Mouse (Mus musculus) brown adipose tissue, adult 24 weeks (tissue): Measurements from ENCODE around the gene Gse1. TPM values are rescaled to one million over a fixed set of nuclear protein-coding genes. Genes with fewer than 3 reads are reported as not detected.
A peak's percentile ranks its signal among the peaks of the same experiment; 100 is the strongest.

ENCODE experiments used
- H3K27ac ChIP-seq: fragments of 200-500 bp; replicated peaks from 2 replicates; pipeline ENCODE4 v1.5.1; 2012; ENCODE audit warnings: low read depth, mild to moderate bottlenecking, low read length
- H3K4me1 ChIP-seq: fragments of 200-500 bp; 2 replicates; pipeline ENCODE4 v1.6.1; 2012; ENCODE audit warnings: low read length, mixed read lengths; ENCODE audit not compliant: control insufficient read depth, insufficient read depth, insufficient read length
- H3K4me3 ChIP-seq: fragments of 200-500 bp; 2 replicates; pipeline ENCODE4 v1.5.1; 2012; ENCODE audit warnings: low read depth, mild to moderate bottlenecking, low read length, moderate library complexity; ENCODE audit not compliant: insufficient read depth
- polyA plus RNA-seq: library from polyadenylated mRNA; stranded (reverse); fragments of >200 nt; gene quantifications from 2 replicates; pipeline ENCODE4 v1.2.4, GENCODE M21; 2012; ENCODE audit not compliant: missing spikeins, insufficient read depth, insufficient read length

Gene Gse1
- polyA plus RNA-seq, 1 experiment: 9.9 TPM

DNA sequence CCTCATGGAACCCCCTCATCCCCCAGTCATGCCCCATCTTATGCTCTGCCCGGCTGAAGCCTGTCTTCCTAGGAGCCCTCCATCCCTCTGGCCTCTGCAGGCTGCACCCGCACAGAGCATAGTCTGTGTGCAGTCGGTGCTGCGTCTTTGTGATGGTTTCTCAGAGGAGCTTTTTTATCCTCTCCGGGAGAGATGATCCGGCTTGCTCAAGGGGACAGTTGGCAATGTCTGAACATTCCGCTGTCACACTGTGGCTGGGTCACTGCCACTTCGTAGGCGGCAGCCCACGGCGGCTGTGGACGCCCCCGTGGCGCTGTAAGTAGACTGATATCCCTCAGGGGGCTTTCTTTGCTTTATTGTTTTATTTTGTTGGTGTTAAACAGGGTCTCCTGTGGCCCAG is 182.8 kb downstream of the Gse1 start:
- peaks cover 10% of the 10 kb centered on the region; the same call in 1 of the 2 replicates for H3K4me1 ChIP-seq
- H3K27ac ChIP-seq: no peak overlapping the region
- H3K4me3 ChIP-seq: no peak overlapping the region

DNA sequence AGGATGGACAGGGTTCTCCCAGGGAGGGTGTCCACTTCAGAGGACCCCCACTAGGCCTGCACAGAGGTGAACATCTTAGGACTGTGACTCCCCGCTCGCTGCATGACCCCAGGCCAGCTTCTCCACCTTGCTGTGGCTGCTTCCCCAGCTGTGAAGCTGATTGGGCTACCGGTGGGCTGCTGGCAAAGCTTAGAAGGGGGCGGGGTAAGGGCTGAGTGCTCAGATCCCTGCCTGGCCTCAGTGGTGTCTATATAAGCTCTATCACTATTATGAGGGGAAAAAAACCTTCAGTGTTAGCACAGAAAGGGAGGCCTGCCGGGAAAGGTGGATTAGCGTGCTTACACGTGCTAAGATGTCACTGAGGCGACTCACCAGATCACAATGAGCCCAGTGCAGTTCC is 183.6 kb downstream of the Gse1 start:
- no peak overlapping the region for H3K4me3 ChIP-seq

DNA sequence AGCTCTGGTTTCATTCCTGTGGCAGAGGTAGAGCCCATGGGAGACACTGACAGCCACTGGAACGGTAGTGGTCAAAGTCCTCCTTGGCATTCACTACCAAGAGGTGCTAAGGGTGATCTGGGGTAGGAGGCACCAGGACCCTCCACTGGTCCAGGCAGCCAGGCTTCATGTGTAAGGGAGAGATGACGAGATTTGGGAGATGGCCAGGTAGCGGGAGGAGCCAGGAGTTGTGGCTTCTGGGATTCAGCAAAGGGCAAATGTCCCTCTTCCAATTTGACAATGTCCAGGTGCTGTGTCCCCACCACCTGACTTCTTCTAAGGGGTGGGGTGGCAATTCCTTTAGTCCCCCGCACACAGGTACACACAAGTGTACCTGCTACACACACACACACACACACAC is 184.1 kb downstream of the Gse1 start:
- no peak overlapping the region for H3K27ac ChIP-seq
- peaks cover 19% of the 10 kb centered on the region for H3K4me1 ChIP-seq
- H3K4me3 ChIP-seq: no peak overlapping the region

More for the DNA sequence above, 183.6 kb downstream of the Gse1 start:
- Histone ChIP-seq H3K4me1 (peaks cover 15% of the 10 kb centered on the region; the same call in 1 of the 2 replicates), H3K27ac (no peak overlapping the region)

DNA sequence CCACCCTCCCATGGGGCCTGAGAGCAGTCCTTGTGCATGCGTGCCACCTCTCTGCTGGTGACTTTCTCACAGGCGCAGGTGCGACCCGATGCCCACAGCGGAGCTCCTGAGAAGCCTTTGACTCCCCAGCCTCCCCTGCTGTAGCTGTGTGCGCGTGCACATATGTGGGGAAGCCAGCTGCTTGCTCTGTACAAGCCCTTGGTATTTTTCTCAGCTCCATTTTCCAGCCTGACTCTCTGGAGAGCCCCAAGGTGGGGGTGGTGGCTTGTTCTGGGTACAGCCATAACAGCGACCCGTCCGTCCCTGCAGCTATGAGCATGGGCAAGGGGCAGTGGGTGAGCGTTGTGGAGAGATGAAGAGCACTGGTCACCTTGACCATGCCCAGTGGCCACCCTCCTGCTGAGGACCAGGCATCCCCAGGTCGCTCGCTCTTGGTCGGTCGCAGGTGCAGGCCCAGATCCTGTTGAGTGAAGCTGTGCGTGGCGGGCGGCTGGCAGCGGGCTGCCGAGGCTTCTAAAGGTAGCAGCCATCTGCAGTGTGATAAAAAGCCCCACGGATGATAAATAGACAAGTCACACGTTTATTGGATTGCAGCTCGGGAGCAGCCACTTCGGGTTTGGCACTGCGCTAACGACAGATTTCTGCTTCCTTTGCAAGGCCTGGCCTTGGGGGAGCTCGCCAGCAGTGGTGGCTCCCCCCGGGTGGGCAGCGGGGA is 184.8 kb downstream of the Gse1 start:
- H3K4me3 ChIP-seq: no peak overlapping the region
- H3K4me1 ChIP-seq: peaks cover 25% of the 10 kb centered on the region
- H3K27ac ChIP-seq: no peak overlapping the region

DNA sequence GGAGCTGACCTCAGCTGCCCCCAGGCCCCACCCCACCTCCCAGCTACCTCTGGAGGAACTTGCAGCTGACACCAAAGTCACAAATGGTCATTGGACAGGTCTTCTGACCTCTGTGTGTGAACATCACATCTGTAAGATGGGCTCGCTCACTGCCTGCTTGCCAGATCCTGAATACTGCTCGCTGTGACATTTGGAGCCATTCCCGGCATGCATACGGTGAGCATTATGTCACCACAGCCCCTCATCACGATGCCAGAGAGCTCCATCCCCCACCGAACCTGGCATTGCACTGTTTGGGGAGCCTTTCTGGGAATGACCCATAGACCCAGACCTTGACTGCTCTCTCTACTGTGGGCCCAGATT is 185.4 kb downstream of the Gse1 start:
- Histone ChIP-seq H3K4me1 (peaks cover 21% of the 10 kb centered on the region), H3K27ac (no peak overlapping the region), H3K4me3 (no peak overlapping the region)

DNA sequence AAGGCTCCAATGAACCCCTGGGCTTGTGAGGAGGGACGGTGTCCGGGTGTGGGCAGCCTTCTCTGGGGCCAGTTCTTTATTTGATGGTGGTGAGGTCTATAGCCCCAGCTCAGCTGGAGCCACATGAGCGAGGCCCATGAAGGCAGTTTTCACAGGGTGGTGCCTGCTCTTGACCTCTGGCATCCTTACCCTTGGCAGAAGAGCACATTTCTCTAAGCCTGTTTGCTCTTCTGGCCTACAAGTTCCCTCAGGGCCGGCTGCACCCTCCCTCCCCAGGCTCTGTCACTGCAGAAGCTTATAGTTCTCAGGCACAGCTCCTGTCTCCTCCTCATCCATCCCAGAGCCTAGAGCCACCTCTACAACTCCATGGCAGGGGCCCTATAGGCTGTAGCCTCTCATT is 186.0 kb downstream of the Gse1 start:
- H3K27ac ChIP-seq: no peak overlapping the region
- H3K4me1 ChIP-seq: peaks cover 21% of the 10 kb centered on the region
- no peak overlapping the region for H3K4me3 ChIP-seq

DNA sequence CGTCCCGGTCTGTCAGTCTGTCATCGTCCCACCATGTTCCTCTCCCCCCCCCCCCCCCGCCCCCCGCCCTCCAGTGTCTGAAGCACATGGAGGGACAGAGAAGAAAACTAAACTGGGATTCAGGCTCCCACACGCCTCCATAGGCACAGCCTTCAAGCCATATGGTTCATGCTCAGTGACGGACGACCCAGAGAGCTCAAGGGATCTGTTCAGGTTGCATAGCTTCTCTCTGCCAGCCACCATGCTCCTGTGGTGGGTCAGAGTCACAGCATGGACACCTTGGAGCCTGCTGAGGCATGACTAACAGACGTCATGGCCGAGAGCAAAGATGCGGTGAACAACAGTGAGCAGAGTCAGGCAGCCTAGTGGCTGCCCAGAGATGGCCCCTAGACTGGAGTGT is 187.2 kb downstream of the Gse1 start:
- H3K4me3 ChIP-seq: no peak overlapping the region
- H3K27ac ChIP-seq: no peak overlapping the region
- peaks cover 21% of the 10 kb centered on the region for H3K4me1 ChIP-seq

DNA sequence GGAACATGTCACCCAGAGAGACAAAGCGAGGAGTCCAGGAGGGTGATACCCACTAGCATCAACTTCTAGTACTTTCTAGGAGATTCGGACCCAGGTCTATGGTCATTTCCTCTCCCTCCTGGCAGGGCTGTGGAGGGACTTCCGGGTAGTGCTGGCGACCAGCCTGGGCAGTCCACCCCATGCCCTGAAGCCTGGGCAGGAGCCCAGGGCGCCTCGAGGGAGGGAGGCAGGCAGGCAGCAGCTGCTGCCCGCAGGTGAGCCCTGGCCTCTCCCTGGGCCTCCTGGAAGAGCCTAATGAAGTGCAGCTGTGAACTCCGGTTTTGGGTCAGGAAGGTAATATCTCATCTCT is 187.9 kb downstream of the Gse1 start:
- peak overlapping the region; percentile 71 for H3K27ac ChIP-seq
- peaks cover 21% of the 10 kb centered on the region for H3K4me1 ChIP-seq
- H3K4me3 ChIP-seq: peak overlapping the region; percentile 19; the same call in 1 of the 2 replicates

DNA sequence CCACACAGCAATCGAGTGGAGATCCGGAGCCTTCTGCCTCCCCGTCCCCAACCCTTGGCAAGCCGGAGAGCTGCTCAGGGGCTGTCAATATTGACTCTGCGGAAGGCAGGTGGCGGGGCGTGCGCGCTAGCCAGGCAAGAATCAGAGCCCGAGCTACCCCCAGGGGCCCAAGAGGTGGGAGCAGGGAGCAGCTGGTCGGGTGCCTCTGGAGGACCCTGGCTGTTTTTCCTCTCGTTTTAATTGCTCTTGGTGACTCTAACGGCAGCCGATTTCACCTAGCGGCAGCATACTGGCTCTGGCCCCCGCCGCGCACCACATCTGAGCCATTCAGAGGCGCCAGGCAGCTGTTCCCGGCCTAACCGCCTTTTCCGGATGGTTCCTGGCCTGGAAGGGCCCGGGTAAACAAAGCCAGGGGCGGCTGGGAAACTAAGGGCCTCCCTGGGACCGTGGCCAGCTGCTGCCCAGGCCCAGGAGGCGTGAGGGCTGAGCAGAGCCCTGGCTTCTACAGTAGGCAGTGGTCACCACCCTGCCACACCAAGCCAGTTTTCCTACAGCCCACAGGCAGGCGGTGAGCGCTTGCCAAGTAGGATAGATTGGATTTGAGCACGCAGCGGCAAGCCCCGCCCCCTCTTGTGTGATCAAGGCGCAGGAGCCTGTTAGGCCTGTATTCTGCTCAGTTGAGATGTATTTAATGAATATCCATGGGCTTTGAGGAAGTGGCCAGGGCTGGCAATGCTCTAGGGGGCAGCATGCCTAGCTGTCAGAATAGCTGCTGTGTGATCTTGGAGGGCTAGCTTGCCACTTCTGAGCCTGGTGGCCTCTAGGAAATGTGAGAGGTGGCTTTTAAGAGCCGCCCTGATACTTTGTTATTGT is 188.5 kb downstream of the Gse1 start:
- Histone ChIP-seq H3K4me1 (peaks cover 21% of the 10 kb centered on the region), H3K4me3 (peak overlapping the region; percentile 19), H3K27ac (peak overlapping the region; percentile 71)

DNA sequence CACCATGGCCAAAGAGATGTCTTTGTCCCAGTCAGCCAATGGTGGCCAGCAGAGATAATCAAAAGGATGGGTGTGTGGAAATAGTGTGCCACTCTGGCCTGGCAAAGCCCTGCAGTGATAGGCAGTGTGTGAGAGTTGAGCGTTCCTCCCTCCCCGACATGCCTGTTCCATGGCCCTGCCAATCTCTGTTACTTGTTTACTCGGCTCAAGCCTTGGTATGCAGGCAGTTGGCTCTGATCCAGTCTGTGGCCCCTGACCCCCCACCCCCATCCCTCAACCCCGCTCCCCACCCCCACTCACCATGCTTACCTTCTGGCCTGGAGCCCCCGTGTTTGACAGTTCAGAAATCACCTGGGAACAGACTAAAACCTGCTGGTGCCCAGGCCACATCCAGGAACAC is 189.9 kb downstream of the Gse1 start:
- H3K27ac ChIP-seq: no peak overlapping the region; the same call in 1 of the 2 replicates
- H3K4me3 ChIP-seq: no peak overlapping the region
- H3K4me1 ChIP-seq: peaks cover 32% of the 10 kb centered on the region

DNA sequence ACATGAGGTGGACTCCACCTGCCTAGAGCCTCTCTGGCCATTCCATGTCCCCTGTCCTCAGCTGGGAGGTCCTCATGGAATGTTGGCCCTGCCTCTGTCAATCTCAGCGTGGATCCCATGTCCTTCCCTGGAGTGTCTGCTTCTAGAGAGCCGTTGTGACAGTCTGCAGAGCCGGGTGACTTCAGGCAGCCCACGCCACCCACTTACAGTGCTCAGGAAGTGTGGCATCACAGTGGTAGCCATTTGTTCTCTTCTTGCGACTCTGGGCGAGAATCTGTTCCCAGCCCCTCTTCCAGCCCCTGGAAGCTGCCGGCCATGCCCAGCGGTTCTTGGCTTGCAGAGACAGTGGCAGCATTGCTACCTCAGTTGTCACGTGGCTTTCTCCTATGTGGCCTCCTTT is 191.4 kb downstream of the Gse1 start:
- no peak overlapping the region for H3K27ac ChIP-seq
- H3K4me3 ChIP-seq: no peak overlapping the region
- H3K4me1 ChIP-seq: peaks cover 36% of the 10 kb centered on the region

DNA sequence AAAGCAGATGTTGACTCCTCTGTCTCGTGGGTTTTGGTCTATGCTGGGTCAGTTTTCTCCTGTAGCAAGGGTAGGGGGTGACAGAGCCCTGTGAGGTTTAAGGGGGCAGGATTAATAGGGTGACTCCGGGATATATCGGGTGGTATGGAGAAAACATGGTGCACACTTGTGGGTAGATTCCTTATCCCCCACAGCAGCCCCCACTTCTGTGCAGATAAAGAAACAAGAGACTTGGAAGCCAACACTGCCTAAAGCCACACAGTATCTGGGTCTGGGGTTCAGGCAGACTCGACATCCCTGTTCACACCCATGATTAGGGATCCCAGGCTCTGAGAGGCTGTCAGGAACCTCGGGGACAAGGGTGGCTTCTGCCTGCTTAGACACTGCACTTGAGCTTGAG is 192.0 kb downstream of the Gse1 start:
- Histone ChIP-seq H3K4me1 (peaks cover 37% of the 10 kb centered on the region), H3K27ac (no peak overlapping the region), H3K4me3 (no peak overlapping the region)

DNA sequence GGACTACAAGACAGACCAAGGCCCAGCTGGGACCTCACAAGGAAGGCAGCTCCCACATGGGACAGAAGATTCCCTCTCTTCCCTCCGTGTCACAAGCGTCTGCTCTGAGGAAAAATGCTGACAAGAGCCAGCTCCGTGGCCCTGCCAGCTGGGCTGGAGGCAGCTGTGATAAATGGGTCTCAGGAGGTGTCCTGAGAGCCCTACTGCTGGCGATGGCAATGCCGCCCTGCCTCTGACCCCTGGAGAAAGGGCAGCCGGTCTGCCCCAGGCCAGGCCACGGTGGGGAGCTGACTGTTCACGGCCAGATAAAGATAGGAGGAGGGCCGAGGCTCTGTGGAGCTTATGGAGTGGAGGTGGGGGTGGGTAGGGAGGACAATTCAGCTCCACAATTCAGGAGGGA is 193.4 kb downstream of the Gse1 start:
- H3K4me3 ChIP-seq: no peak overlapping the region
- peaks cover 37% of the 10 kb centered on the region for H3K4me1 ChIP-seq
- no peak overlapping the region for H3K27ac ChIP-seq

DNA sequence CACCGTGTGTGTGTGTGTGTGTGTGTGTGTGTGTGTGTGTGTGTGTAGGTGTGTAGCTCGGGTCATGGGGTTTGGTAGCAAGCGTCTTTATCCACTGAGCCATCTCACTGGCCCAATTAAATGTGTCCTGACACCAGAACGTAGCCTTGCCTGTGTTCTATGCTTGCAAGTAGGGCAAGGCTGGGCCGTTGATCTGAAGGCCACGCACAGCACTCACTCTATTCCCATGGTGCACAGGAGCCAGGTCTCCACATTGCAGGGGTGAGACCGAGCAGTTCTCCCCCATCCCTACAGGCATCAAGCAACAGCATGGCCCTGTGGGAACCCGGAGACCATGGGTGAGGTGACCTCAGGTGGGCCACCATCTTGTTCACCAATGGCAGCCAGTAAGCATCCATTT is 194.0 kb downstream of the Gse1 start:
- Histone ChIP-seq H3K27ac (no peak overlapping the region), H3K4me3 (no peak overlapping the region), H3K4me1 (peaks cover 41% of the 10 kb centered on the region)

DNA sequence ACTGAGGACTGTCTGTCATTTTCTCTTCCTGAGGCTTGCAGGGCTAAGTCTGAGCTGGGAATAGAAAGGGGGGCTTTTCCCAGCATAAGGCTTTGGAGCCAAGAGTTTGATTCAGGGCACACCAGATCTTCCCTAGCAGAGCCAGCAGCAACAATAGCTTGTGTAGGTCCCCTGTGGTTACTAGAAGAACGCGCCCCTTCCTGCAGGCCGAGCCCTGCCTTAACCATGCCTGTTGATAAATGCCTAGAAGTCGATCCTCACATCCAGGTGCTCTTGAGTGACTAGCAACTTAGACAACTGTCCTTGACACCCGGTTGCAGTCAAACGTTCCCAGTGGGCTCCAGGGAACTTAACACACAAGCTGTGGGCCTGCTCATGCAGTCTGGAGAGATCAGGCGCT is 195.3 kb downstream of the Gse1 start:
- Histone ChIP-seq H3K4me3 (no peak overlapping the region), H3K4me1 (peaks cover 35% of the 10 kb centered on the region), H3K27ac (no peak overlapping the region)

DNA sequence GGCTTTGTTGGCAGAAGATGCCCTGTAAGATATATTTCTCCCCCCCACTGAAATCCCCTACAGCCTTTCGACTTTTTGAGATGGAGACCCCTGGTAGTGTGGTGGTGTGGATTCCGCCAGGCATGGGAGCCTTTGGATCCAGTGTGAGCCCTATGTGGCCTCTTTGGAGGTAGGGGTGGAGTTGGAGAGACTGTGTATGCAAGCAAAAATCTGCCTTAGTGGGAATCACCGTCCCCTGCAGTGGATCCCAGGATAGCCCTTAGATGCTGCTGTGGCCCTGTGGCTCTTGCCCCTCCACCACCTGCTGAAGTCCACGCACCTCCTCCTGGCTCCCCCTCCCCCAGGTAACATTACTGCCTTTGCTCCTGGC is 196.6 kb downstream of the Gse1 start:
- Histone ChIP-seq H3K4me3 (no peak overlapping the region), H3K27ac (no peak overlapping the region), H3K4me1 (peaks cover 35% of the 10 kb centered on the region)
